Mouse (Mus musculus) right cerebral cortex, postnatal 10 days (tissue): ENCODE results near the gene Actrt2.

Experiments
- DNase-seq, 2 experiments: peaks; one replicate each; pipeline ENCODE4 v3.0.0; 2021; ENCODE audit warnings: low spot score in 2 of 2

Gene Actrt2

DNA sequence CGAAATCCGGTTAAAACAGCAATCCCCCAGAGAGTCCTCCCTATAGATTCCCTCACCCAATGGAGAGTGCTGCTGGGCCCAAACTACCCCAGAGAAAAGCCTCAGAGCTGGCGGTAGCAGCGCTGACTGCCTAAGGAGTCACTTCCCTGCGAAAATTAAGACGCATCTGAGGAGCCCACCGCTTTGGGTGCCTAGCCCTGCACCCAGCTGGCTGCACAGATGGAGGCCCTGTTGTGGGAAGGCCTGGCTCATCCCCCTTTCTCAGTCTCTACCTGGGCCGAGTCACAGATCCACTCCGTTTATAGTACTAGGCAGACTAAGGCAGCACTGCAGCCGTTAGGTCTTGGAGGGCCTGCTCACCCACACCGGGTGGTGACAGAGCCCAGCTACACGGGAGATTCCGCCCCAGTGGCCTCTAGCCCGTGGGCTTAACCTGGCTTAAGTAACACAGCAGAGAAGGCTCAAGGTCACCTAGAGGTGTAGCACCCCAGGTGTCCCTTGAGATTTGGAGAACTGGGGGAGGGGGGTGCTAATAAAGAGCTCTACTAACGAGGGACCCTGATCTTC, 29.3 kb downstream of the Actrt2 start:
- DNase-seq, result no peak

DNA sequence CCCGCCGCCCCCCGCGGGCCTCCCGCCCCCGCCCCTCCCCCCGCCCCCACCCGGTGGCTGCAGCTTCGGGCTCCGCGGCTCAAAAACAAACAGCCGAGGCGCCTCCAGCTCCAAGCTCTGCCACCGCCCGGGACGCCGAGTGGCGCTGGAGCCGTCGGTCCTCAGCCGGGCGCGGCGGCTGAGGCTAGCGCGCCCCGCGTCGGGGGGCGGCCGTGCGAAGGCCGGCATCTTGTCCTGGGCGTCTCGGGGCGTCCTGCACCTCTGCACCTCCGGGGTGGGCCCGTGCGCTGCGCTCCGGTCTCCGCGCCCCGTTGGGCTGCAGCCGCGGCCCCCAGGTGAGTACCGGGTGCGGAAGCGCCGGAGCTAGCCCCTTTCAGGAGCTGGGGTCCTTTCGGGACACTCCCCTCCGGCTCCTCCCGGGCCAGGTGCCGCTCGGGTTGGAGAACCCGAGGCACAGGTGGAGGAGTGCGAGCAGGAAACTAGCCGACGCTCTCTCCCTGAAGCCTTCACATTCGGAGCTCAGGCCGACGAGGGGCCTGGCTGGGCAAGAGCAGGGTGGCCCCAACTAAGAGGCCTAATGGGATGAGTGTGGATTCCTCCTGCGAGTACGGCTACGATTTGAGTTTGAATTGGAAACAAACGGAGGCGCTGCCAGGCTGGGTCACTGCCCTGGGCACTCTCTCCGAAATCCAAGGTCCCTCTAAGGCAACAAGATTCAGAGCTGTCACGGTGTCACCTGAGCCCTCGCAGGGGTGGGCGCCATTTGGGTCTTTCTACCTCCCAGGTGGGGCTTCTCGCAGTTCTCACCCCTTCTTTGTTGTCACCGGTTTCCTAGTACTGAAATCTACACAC, 30.0 kb downstream of the Actrt2 start:
- DNase-seq, result no peak

DNA sequence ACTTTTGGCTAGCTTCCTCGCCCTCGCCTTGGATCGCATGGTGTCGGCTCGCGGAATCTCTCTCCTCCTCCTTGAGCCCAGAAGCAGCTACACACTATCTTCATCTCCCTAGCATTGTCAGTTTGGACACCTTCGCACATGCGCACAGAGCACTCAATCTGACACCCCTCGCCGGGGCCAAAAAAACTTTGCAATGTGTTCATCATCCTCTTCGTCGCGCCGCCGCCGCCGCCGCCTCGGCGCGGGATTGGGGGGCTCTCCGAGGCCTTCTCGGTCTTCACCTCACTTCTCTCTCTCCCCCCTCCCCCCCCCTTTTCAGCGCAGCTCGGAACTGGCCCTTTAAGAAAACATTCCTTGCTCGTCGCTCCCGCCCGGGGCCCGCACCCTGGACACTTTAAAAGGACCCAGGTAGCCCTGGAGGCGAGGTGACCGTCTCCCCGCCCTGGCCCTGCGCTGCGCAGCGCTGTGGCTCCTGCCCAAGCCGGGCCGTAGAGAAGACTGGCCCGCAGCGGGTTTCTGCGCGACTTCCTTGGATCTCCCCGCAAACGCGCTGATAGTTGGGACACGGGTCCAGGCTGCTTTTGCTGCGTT, 30.9 kb downstream of the Actrt2 start, which contains the start of gene Prdm16:
Gene Prdm16, minus strand, starts transcription at position 153 of the 591 bp plus-strand sequence.
- peak; percentile 57 to 59 for DNase-seq

DNA sequence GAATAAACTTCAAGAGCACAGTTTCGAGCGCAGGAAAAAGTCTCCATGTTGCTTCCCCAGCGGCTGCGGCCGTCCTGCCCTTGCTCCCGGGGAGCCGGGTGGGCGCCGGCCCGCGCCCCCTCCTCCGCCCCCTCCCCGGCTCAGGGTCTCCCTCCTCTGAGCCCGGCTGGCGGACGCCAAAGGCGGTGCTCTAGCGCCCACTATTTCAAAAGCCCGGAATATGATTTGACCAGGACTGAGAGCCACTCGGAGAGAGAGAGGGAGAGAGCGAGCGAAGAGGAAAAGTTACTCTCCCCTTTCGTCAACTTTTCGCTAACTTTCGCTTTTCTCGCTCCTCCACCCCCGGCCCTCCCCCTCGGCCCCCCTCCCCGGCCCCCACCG, 31.6 kb downstream of the Actrt2 start:
- peak; percentile 49 to 50 for DNase-seq

DNA sequence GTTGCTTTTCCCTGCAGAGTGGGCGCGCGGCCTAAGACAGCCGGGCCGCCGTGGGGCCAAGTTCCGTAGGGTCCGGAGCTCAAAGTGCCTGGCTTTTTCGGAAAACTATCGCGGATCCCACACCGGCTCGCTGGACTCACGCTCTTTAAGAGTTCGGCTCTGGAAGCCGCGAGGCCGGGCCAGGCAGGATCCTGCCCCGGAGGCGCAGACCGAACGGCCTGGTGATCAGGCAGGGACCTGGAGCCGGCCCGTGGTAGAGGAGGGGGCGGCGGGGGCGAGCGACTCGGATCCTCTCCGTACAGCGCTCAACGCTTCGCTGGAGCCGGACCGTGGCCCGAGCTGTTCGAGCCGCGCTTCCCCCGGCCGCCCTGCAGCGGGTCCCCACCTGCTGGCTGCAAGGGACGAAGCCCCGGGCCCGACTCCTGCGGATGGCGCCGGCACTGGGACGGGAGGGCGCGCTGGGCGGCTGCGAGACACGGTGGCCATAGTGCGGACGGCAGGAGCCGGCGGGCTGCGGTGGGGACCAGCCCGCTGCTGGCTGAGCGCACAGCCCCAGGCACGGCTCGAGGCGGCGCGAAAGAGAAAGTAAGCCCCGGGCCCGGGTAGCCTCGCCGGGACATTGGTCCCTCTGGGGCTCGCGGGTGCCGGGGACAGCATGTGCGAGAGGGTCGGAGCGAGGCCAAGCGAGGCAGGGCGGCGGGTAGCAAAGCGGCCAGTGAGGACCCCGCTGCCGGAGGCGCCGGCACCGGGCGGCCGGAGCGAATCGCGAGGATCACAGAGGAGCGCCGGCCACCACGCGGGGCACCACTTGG, 32.2 kb downstream of the Actrt2 start:
- no peak for DNase-seq

DNA sequence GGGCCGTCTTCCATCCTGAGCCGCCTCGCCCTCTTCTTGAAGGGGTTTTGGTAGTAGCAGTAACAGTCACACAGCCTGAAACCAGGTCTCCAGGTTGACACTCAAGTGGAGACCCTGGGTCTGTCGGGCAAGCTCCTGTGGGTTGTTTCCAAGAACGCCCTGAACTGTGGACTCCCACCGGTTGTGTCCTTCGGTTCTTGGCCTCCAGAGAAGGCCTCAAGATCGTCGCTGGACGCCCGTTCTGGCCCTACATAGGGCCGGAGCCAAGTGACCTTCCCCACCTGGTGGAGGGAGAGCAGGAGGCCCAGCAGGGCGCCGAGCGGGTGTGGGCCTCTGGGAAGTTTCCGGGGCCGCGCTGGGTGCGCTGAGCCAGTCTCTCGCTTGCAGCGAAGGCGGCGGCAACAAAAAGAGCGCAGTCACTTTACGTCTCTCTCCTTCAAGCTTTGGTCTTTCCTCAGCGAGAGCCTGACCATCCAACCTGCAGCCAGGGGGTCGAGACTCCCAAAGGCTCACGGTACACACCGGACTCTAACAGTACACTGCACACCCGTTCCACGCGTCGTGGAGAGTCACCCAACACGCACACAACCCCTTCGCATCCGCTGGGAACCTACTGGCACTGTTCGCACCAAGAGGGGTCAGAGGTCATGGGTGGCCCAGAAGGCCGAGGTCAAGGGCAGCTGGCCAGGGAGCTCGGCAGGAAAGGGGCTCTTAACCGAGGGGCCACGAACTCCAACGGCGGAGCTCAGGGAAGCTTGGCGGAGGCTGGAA, 33.0 kb downstream of the Actrt2 start:
- peak in 1 of 2 experiments; percentile 35 for DNase-seq

DNA sequence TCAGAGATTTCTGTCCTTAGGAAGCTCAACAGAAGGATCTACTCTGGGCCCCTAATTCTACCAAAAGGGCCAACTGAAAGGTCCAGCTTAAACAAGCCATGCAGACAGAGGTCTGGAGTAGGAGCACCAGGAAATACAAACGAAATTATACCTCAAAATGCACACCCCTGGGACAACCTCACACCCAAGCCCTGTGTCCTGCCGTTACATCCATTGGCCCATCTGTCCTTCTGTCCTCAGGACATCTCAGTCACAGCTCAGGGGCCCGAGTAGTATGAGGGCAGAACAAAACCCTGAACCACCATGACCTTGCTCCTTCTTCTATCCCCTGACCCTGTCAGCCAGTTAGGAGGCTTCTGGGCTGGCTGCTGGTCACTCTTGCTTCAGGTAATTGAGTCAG, 33.7 kb downstream of the Actrt2 start:
- DNase-seq, result no peak

DNA sequence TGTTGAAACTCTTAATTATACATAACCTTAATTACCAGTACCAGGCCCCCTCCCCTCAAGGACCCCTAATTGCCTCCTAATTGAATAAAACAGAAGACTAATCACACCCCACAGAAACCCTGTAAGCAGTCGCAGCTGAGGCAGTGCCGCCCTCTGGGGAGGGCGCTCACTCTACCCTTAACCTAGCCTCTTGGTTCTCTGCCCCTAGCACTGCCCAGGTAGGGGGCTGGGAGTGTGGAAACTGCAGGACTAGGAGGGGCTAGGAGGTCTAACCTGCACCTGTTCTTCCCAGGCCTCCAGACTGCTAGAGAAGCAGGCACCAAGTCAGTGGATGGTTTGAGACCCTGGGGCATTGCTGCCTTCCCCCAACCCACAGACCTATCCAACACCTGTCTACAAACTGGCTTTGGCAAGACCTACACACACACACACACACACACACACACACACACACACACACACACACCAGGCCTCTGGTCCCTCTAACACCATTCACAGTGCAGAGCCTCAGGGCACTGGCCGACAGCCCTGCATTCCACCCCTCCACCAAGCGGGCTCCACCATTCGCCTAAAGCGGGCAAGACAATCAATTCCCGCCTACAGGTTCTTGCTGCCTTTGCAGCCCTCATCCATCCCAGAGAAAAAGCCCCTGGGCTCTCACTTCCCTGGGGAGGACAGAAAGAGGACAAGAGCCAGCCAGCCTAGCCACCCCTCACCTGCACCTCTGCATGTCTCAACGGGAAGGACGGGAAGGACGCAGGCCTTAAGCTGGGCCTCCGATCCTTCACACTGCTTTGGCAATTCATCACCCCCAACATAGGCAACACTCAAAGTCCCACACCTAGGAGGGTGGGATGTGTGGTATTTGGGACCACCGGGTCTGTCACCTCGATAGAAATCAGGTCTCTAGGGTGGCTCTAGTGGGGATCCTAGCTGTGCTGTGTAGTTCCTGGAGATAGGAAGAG, 34.6 kb downstream of the Actrt2 start:
- DNase-seq, result no peak

DNA sequence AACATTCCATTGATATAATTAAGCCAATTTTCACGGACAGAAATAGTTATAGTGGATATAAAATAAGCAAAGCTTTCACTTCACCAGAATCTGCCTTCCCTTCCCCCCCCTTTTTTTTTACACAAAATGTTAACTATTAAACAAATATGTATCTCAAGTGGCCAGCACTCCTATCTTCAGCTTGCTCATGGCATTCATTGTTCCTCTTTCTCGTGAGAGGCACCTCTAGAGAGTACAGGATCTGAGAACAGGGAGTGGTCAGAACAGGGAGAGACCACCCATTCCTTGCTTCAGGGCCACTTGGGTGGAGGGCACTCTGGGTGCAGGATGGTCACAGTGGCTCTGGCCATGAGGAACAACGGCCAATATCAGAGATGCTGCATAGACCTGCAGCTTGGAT, 36.9 kb downstream of the Actrt2 start:
- no peak for DNase-seq

DNA sequence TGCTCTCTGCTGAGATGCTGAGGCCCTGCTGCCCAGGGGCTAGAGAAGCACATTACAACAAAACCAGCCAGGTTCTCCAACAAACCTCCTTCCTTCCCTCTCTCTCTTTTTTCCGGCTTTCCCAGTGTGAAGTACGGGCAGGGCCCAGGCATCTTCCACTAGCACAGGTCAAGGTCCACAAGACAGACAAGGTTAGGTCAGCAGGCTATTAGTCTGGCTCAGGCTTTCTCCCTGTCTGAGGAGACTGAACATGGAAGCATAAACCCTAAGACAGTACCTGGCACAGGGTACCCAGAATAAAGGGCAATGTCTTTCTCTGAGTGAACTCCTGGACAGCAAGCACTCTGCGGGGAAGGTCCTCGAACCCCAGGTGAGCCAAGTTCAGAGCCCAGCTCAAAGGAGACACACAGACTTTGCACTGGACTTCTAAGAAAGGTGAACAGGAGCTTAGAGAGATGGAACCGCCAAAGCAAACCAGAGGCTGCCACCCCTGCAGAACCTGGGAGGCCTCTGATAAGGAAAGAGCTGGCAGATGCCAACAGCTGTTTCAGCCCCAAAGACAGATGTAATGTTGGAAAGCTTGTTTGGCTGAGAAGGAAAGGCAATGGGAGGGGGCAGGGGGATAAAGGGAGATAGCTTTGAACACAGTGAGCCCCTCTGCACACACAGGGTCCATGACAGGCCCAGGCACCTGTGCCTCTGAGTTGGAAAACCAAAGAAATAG, 40.1 kb downstream of the Actrt2 start:
- no peak for DNase-seq

DNA sequence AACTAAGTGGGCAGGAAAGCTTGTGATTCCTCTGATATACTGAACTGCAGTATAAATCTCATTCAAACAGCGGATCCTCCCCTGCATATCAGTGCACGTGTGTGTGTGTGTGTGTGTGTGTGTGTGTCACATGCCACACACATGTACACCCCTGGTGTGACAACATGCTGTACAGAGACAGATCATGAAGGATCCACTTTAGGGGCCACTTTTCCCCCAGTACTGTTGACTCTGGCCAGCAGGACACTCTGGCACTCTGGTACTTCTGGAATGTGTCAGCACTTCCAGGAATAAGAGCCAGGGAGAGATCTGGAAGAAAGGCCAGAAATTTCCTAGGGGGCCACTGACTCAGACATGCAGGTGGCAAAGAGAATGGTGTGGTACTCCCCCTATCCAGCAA, 41.4 kb downstream of the Actrt2 start:
- DNase-seq, result no peak

DNA sequence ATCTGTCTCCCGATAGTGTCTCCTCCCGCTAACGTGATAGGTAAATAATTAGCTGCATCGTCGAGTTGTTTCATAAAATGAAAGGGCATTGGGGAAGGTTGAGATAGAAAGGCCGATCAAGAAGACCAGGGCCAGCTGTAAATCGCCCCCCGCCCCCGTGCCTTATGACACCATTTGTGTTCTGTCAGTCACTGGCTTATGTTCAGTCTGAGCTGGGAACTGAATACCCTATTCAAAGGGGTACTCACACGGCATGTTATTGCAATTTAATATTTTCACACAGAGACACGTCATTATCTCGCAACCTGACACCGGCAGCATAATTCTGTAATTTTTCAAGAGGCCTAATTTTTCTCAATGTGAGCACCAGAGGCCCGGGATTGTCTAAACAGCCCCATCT, 42.0 kb downstream of the Actrt2 start:
- no peak for DNase-seq

DNA sequence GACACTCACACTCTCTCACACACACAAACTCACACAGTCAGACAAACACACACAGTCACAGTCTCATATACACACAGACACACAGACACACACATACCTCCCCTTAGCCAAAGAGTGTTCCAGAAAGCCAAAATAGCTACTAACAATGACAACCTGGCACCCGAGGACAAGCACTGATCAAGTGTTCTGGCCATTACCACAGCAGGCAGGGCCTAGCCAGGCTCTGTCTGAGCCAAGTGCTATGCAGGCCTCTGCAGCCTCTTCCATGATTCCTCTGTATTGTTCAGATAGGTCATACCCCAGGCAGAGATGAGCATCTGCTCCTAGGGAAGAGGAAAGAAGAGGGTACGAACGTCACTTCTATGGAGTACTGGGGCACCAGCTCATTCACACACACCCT, 44.4 kb downstream of the Actrt2 start:
- no peak for DNase-seq

DNA sequence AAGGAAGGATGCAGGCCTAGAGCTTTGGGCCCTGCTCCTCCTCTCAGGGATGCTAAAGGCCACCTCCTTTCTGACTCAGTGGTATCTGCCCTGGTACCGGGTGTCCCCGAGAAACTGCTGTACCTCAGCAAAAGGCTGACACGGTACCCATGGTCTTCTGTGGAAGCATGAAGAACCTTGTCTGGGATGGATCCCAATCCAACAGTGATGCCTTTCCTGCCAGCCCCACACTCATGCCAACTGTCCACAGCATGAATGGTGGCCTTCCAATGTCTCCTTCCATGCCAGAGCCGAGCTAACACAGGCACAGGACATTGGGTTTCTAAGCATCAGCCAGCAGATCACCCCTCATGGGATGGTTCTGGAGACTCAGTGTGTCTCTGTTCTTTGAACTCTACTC, 45.1 kb downstream of the Actrt2 start:
- DNase-seq, result no peak
